Mouse (Mus musculus): Measurements from ENCODE around the gene Erich4. TPM values are rescaled to one million over a fixed set of nuclear protein-coding genes. Genes with fewer than 3 reads are reported as not detected.

The Erich4 gene
- total RNA-seq, 1 experiment from 2014 or later, result not detected

GRCm38 (mm10) chr7:25623857-25624370, 8.2 kb upstream of the Erich4 start:
- DNase-seq, result no peak

DNA sequence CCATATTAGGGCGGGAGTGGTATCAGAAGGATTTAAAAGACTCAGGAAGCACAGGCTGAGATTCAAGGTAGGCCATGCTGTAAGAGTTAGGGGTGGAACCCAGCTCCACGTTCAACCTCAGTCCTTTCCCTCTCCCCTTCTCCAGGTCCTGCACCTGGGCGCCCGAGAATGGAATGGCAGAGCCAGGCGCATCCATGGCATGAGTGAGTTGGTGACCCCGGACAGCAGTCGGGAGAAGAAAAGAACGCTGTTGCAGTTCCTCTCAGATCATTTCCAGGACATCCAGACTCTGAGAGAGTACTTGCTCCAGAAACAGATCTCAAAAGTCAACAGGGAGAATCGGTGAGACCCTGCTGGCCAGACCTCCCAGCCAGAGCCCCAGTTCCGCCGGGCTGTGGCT, 5.1 kb upstream of the Erich4 start:
- DNase-seq, result no peak

DNA sequence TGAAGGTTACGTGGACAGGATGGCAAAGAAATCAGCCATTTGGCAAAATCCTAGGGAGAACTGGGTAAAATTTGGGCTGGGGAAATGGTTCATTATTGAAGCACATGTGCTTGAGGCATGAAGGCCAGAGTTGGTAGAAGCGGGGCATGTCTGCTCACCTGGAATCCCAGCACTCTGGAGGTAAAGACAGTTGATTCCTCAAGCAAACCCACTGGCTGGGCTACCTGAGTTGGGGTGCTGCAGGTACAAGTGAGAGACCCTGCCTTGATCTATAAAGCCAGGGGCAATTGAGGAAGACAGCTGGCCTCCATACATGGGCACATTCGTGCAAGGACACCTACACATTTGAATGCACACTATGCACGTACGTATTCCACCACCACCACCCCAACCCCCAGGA, 4.4 kb upstream of the Erich4 start:
- DNase-seq, result no peak

DNA sequence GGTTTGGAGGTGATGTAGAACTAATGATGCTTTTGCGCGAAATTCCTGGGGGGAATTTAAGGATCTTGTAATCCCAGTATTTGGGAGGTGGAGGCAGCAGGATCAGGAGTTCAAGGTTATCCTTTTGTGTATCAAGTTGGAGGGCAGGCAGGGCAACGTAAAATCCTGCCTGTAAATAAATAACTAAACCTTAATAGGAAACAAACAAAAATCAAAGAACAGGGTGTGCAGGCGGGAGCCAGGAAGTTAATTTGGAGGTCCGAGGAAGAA, 4.0 kb upstream of the Erich4 start:
- DNase-seq, result no peak

DNA sequence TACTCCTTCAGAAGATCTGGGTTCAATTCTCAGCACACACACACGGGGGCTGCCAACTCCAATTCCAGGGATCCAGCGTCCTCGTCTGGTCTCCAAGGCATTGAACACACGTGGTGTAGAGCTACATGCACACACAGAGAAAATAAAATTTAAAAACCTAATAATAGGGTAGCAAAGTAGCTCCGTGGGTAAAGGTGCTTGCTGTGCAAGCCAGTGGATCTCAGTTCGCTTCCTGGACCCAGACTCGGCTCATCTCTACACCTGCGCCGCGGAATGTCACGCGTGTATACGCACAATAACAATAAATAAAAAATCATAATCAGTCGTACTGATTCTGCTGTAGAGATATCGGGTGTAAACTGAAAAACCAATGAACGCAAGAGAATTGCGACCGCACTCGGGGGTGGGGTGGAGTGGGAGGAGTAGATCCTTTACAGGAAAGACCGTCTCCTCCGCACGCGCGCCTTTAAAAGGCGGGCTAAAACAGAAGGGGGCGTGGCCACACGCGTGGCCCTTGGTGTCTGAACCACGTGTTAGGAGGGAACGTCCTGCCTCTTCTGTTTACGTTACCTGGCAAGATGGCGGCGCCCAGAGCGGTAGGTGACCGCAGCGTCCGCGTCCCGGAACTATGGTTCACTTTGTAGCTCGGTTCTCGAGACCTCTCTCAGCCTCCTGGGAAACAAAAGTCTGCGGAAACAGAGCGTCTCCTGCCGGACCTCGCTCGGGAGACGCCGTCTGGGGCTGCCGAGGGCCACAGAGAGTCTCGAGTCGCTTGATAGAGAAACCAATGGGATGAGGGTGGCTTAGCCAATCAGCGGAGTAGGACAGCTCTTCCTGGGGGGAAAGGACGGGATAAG, 3.4 kb upstream of the Erich4 start, which contains the start of gene Dmac2:
Gene Dmac2 (plus strand): TSS at position 550 of the 857 bp plus-strand sequence.
- DNase-seq, result peak; percentile 96

DNA sequence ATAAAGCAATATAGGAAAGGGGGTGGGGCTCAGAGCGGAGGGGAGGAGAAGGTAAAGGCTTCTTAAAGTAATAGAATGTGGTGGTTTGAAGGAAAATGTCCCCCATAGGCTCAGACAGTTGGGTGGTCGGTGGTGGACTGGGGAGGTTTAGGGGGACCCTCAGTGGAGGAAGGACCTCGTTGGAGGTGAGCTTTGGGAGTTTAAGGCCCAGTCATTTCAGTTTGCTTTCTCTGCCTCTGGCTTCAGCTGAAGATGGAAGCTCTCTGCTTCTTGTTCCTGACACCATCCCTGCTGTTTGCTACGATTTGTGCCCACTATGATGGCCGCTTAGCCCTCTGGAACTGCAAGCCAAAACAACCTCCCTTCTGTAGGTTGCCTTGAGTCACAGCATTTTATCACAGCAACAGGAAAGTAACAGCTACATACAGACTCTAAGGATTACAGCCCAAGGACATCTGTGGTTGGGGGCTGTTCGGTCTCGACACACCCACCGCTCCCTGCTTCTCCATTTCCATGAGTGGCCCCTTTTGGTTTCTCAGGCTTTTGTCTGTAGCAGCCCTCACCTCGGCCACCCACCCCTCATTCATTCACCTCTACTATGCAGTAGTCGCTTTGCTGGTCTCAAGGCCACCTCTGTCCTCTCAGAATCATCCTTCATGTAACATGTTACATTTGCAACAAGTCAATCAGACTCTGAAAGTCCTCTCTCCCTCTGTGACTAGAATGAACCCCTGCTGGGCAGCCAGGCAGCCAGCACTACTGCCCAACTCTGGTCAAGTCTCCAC, 1.9 kb upstream of the Erich4 start:
- DNase-seq, result no peak

GRCm38 (mm10) chr7:25614831-25615705, 624 bp downstream of the Erich4 start:
- DNase-seq, result no peak

DNA sequence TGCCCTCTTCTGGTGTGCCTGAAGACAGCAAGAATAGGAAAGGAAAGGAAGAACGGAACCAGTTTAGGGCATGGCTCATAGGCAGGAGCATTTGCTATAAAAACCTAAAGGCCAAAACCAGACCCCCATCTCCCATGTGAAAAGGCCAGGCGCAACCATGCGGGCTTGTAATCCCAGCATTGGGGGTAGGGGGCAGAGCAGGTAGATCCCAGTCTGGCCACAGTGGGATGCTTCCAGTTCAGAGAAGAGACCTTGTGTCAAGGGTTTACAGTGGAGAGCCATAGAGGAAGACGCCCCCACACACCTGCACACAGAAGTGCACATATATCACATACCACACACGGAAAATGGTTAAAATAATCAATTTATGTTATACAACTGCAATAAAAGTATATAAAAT, 1.6 kb downstream of the Erich4 start:
- no peak for DNase-seq

- DNase-seq, result no peak
These were observed 4.2 kb downstream of the Erich4 start for GRCm38 (mm10) chr7:25611501-25611900.

DNA sequence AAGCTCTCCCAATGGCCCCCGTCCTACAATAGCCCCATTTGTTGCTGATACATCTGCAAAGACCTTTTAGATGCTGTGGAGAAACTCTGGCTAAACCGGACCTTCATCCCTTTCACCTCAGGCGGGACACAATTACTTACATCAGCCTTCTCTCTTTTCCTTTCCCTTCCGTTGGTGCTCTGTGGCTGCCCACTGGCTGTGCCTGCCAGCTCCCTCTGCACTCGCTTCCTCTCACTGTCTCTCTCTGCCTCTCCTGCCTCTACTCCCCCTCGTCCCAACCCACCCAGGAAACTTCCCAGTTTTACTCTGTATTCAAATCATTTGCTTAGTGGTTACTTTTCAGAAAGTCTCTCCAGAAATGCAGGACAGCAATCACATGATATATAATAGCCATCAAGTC, 5.6 kb downstream of the Erich4 start:
- DNase-seq, result no peak

DNA sequence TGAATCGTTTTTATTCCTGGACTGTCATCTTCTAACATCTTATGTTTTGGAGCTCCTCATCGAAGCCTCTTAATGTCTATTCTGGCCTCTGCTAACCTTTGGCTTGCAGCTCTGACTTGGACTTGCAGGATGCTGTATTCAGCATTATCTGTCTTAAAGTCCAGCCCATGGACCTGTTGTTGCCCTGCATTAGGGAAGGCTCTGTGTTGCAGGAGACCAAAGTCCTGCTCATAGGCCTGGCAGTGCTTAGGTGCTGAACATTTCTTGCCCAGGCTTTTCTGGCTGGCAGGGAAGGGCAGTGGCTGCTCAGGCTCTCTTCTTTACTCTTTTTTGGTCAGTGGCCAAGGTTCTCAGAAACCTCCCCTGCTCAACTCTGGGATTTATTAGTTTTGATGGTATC, 8.5 kb downstream of the Erich4 start:
- DNase-seq, result no peak

DNA sequence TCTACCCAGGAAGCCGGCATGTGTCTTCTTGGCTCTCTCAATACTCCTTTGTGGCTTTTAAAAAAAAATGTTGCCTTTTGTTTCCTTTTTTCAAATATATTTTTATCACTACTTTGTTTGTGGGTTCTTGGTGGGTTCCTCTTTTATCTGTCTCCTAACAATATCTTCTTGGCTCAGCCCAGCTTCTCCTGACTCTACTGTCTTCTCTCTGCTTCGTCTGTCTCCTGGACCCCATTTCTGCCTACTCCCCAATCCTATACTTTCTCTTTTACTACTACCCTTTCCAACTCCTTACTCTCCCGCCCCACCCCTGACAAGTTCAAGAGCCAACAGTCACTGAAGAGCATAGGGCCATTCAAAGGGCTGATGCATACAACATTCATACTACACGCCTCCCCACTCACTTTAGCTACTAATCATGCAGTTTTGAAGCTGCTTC, 9.0 kb downstream of the Erich4 start:
- DNase-seq, result no peak

- DNase-seq, result no peak
These were observed 14.3 kb downstream of the Erich4 start for GRCm38 (mm10) chr7:25601346-25601745.

GRCm38 (mm10) chr7:25600666-25601065, 15.0 kb downstream of the Erich4 start:
- no peak for DNase-seq

DNA sequence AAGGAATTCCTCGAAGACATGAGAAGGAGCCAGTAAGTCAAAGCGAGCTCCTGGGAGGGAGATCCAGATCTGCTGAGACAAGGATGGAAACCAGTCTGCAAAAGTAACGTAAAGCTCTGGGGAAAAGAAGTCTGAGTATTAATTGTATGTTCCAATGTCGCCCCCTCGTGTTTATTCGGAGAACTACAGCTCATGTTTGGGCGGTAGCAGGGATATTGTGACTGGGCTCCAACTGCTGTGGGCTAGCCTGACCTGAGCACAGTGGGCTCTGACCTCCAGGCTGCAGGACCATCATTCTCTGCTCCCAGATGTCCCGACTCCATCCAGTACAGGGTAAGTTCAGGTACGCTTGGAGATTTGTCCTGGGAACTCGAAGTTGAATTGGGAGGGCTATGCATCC, 16.0 kb downstream of the Erich4 start:
- DNase-seq, result peak; percentile 77

- no peak for DNase-seq
These were observed 21.8 kb downstream of the Erich4 start for GRCm38 (mm10) chr7:25593859-25594258.

DNA sequence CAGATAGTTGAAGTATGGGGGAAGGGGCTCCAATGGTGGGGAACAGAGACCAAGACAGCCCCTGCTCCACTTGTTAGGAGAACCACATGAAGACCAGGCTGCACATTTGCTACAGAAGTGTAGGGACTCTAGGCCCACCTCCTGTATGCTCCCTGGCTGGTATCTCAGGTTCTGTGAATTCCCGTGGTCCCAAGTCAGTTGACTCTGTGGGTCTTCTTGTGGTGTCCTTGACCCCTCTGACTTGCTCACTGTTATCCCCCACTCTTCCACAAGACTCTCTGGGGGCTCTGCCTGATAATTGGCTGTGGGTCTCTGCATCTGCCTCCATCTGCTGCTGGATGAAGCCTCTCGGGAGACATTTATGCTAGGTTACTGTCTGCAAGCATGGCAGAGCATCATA, 24.5 kb downstream of the Erich4 start:
- DNase-seq, result no peak

- no peak for DNase-seq
These were observed 30.1 kb downstream of the Erich4 start for GRCm38 (mm10) chr7:25585351-25586204.

DNA sequence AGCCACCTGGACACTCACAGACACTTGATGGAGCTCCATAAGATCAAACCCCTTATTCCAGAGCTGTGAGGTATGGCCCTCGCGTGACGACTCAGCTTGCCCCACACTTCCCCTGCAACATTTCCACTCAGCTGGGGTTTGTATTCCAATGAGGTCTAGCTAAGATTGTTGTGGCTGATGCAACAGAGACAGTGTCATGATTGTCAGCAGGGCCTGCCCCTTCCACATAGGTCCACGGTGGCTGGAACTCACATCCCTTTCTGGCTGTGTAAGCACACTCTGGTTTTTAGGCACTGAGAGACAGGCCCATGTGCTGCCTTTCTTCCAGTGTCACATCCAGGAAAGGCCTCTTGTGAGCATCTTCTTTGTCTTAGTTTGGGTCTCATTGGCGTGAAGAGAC, 31.0 kb downstream of the Erich4 start:
- DNase-seq, result no peak

DNA sequence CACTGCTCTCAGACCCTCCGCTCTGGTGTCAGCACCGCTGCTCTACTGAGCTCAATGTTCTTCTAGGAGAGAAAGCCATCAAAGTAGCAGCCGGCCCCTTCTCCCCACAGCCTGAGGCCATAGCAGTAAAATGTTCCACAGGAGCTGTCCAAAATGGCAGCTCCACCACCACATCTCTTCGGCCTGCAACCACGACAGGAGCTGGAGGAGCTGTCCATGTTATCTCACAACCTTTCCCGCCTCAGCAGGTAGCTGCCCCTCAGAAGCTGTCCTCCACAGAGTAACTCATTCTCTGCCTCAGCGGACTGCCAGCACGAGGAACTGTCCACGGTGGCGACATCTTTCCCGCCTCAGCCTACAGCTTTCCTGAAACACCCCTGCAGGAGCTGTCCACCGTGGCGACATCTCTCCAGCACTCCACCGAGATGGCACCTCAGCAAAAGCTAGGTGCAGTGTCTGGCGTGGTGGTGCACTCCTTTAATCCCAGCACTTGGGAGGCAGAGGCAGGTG, 33.3 kb downstream of the Erich4 start:
- DNase-seq, result no peak

DNA sequence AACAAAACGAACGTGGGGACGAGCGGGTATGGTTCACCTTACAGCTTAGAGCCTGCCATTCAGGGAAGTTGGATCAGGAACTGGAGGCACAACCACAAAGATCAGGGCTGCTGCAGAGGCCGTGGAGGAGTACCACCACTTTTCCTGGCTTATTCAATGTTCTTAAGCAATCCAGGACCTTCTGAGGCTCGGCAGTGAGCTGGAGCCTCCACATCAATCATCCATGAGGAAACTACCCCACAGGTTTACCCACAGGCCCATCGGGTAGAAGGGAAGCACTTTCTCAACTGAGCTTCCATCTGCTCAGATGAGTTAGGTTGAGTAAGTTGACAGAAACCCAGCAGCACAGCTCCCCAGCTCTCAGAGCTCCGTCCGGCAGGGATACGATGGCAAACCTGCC, 36.3 kb downstream of the Erich4 start:
- DNase-seq, result no peak

All from adrenal gland, postnatal 14 days (tissue).